8 mouse cellular contexts compared by ENCODE assay signal in the genomic region with DNA sequence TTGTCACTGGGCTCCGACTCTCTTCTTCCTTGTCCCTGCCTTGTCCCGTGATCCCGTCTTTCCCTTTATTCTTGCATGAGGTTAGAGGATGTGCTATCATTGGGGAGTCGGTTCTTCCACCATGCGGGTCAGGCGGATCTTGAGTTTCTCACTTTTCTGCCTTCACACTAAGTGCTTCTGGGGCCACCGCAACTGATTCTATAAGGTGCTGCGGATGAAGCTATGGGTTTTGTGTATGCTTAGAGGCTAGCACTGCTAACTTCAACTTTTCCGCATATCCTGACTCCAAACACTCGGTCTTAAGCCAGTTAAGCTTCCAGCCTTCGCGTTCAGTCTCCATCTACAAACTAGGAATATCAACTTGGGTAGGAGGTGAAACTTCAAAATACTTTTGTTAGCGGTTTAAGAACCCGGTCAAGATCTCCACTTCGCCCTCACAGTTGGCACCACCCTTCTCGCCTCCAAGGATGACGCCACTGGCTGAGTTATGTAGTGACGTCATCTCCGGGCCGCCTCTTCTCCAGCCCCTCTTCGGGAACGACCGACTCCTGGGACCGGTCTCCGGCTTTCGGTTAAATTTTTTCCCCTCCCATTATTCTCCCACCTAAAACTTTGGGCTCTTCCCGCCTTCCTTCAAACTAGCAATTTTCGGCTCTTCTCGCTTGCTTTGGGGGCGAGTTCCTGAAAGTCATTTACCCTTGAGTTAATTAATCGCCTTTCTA. TPM values are rescaled to one million over a fixed set of nuclear protein-coding genes. Genes with fewer than 3 reads are reported as not detected.
DNase-seq lines count a peak whose midpoint lies in the region; ATAC-seq lines count a peak whose summit lies in the region.

No protein-coding gene starts in this region.

- intact Hi-C loops in gastrocnemius, postnatal 14 days (cut with DNase I; ENCODE audit: low total_unique reads): no loop called here
- intact Hi-C loops in left cerebral cortex, postnatal 14 days (cut with DNase I): no loop called here

- DNase-seq in adrenal gland, adult (ENCODE audit: inconsistent age in 2 of 2, low spot score in 1 of 2): peak; percentile 95 to 99
- peak; percentile 98 for DNase-seq in embryo, embryonic 10 days (ENCODE audit: low spot score)
- DNase-seq in gastrocnemius, postnatal 14 days: peak; percentile 87
- DNase-seq in induced T-regulatory cell, adult 2 months (ENCODE audit: low read depth): peak; percentile 96
- DNase-seq in left cerebral cortex, postnatal 14 days (ENCODE audit: low spot score in 2 of 2): peak; percentile 87 to 91
- peak; percentile 84 for DNase-seq in right cerebral cortex, postnatal 14 days
- DNase-seq in urinary bladder, postnatal 25 days (ENCODE audit: low spot score): peak; percentile 81

- ATAC-seq in megakaryocyte-erythroid progenitor cell, adult 5-6 weeks (replicated peaks; ENCODE audit: low FRiP score, low TSS enrichment, poor library complexity, severe bottlenecking): peak; percentile 55

RNA-seq across cellular contexts. Expression of gene Zc3h4, which starts 1.5 kb away (rescaled TPM):
- 10 to 100 TPM; 27.9 to 28.5 TPM for total RNA-seq in gastrocnemius, postnatal 14 days (2021)
- total RNA-seq in left cerebral cortex, postnatal 14 days (2021): 10 to 100 TPM; 55.1 to 55.7 TPM
- total RNA-seq in megakaryocyte-erythroid progenitor cell, adult 5-6 weeks (2014; fragmentation: Nextera tagmentation): 60.7 and 66.9 TPM in 2 replicates
- 29.5 and 39.1 TPM in 2 replicates for total RNA-seq in megakaryocyte-erythroid progenitor cell, adult 5-6 weeks (2017)

RNA-seq across cellular contexts. Expression of gene Sae1, which starts 11.7 kb away (rescaled TPM):
- total RNA-seq in gastrocnemius, postnatal 14 days (2021): 10 to 100 TPM; 30.0 to 37.9 TPM
- 100 to 1,000 TPM; 103 to 108 TPM for total RNA-seq in left cerebral cortex, postnatal 14 days (2021)
- total RNA-seq in megakaryocyte-erythroid progenitor cell, adult 5-6 weeks (2014; fragmentation: Nextera tagmentation): 132 and 134 TPM in 2 replicates
- 478 and 490 TPM in 2 replicates for total RNA-seq in megakaryocyte-erythroid progenitor cell, adult 5-6 weeks (2017)

RNA-seq across cellular contexts. Expression of gene Tmem160, which starts 53.3 kb away (rescaled TPM):
- total RNA-seq in gastrocnemius, postnatal 14 days (2021): 10 to 100 TPM; 23.2 to 28.7 TPM
- 10 to 100 TPM; 90.4 to 90.8 TPM for total RNA-seq in left cerebral cortex, postnatal 14 days (2021)
- 34.3 and 39.2 TPM in 2 replicates for total RNA-seq in megakaryocyte-erythroid progenitor cell, adult 5-6 weeks (2014; fragmentation: Nextera tagmentation)
- total RNA-seq in megakaryocyte-erythroid progenitor cell, adult 5-6 weeks (2017): 16.3 and 16.9 TPM in 2 replicates

Comparison
In these comparisons a context has a peak if more than half of its experiments do, and no peak if none do; other contexts are left out.
1. Peak in every context shown above with its lines: DNase-seq and ATAC-seq.